Mouse (Mus musculus) limb, embryonic 12.5 days (tissue): Measurements from ENCODE around the gene Lrriq4. TPM values are rescaled to one million over a fixed set of nuclear protein-coding genes. Genes with fewer than 3 reads are reported as not detected.
A peak's percentile ranks its signal among the peaks of the same experiment; 100 is the strongest.

Experiments used
- ATAC-seq: fragments of 200-750 bp; cut with Nextera tagmentation; 2 replicates; pipeline ENCODE4 v1.8.0; 2017; ENCODE audit warnings: low read depth, moderate TSS enrichment; ENCODE audit not compliant: insufficient number of reproducible peaks, insufficient read depth, low FRiP score, low TSS enrichment
- H3K27ac ChIP-seq: fragments of 300-500 bp; sonication (generic); 2 replicates; pipeline ENCODE4 v1.5.1; 2016; ENCODE audit warnings: mild to moderate bottlenecking, moderate library complexity
- H3K27me3 ChIP-seq: fragments of 300-500 bp; sonication (generic); 2 replicates; pipeline ENCODE4 v1.6.1; 2016; ENCODE audit warnings: mild to moderate bottlenecking, moderate library complexity
- H3K36me3 ChIP-seq: fragments of 300-500 bp; sonication (generic); 2 replicates; pipeline ENCODE4 v1.6.1; 2016; ENCODE audit warnings: mild to moderate bottlenecking, moderate library complexity
- H3K4me1 ChIP-seq: fragments of 300-500 bp; sonication (generic); replicated peaks from 2 replicates; pipeline ENCODE4 v1.6.1; 2016
- H3K4me2 ChIP-seq: fragments of 300-500 bp; sonication (generic); 2 replicates; pipeline ENCODE4 v1.6.1; 2016; ENCODE audit warnings: mild to moderate bottlenecking, moderate library complexity
- H3K4me3 ChIP-seq: fragments of 300-500 bp; sonication (generic); replicated peaks from 2 replicates; pipeline ENCODE4 v1.5.1; 2016; ENCODE audit warnings: mild to moderate bottlenecking
- H3K9ac ChIP-seq: fragments of 300-500 bp; sonication (generic); replicated peaks from 2 replicates; pipeline ENCODE4 v1.6.1; 2016; ENCODE audit warnings: mild to moderate bottlenecking, moderate library complexity
- H3K9me3 ChIP-seq: fragments of 300-500 bp; sonication (generic); 2 replicates; pipeline ENCODE4 v1.6.1; 2016; ENCODE audit warnings: mild to moderate bottlenecking, moderate library complexity
- WGBS: fragments of 180-500 bp; shearing (Covaris S2); methylation state at CpG from one replicate; pipeline ENCODE4 v1.1.7; 2016; 5-methylcytosine and 5-hydroxymethylcytosine counted together
- polyA plus RNA-seq: library from polyadenylated mRNA; unstranded; fragments of >200 nt; fragmentation: Nextera tagmentation; extraction: Ambion mirVana; gene quantifications from 2 replicates; pipeline ENCODE4 v1.2.1, GENCODE M21; 2016

The Lrriq4 gene
- polyA plus RNA-seq: not detected in 2 replicates

GRCm38 (mm10) chr3:30644207-30644606, at the start of gene Lrriq4:
Gene Lrriq4, plus strand, starts transcription at chr3:30644507.
- peaks cover 17% of the 10 kb centered on the region for H3K27me3 ChIP-seq
- no peak within 1 kb of the TSS for H3K9ac ChIP-seq
- no peak for ATAC-seq
- no peaks in the 10 kb centered on the region for H3K36me3 ChIP-seq
- H3K9me3 ChIP-seq: no peaks in the 10 kb centered on the region
- no peak within 1 kb of the TSS for H3K4me2 ChIP-seq
- no peak within 1 kb of the TSS for H3K4me3 ChIP-seq
- no peak within 1 kb of the TSS for H3K27ac ChIP-seq
- peaks cover 7% of the 10 kb centered on the region for H3K4me1 ChIP-seq
- WGBS: 78% methylated on average over 2 of the region's 2 CpGs

GRCm38 (mm10) chr3:30595111-30595832, 49.0 kb upstream of the Lrriq4 start:
- H3K9me3 ChIP-seq: no peaks in the 10 kb centered on the region
- peak overlapping the region; percentile 77 for H3K4me3 ChIP-seq
- H3K4me1 ChIP-seq: peaks cover 18% of the 10 kb centered on the region
- H3K27me3 ChIP-seq: peaks cover 6% of the 10 kb centered on the region; the same call in 1 of the 2 replicates
- under 1% methylated on average over 62 of the region's 62 CpGs for WGBS
- H3K27ac ChIP-seq: peak overlapping the region; percentile 82
- peak overlapping the region; percentile 90 for H3K9ac ChIP-seq
- no peaks in the 10 kb centered on the region for H3K36me3 ChIP-seq
- peak; percentile 39 for ATAC-seq
- H3K4me2 ChIP-seq: peak overlapping the region; percentile 77

- no peaks in the 10 kb centered on the region for H3K9me3 ChIP-seq
- H3K36me3 ChIP-seq: no peaks in the 10 kb centered on the region
- no peak overlapping the region for H3K9ac ChIP-seq
- no peak overlapping the region for H3K27ac ChIP-seq
- ATAC-seq: no peak
- H3K27me3 ChIP-seq: peaks cover 6% of the 10 kb centered on the region; the same call in 1 of the 2 replicates
- no peak overlapping the region for H3K4me3 ChIP-seq
- H3K4me1 ChIP-seq: peaks cover 18% of the 10 kb centered on the region
- H3K4me2 ChIP-seq: no peak overlapping the region
- WGBS: 83% methylated on average over 7 of the region's 7 CpGs
These were observed 47.0 kb upstream of the Lrriq4 start for GRCm38 (mm10) chr3:30597271-30597670.

- H3K4me2 ChIP-seq: peak within 1 kb of the TSS; percentile 82
- H3K4me1 ChIP-seq: peaks cover 21% of the 10 kb centered on the region
- peaks cover 6% of the 10 kb centered on the region; the same call in 1 of the 2 replicates for H3K27me3 ChIP-seq
- H3K36me3 ChIP-seq: peaks cover 11% of the 10 kb centered on the region
- WGBS: under 1% methylated on average over 32 of the region's 32 CpGs
- no peaks in the 10 kb centered on the region for H3K9me3 ChIP-seq
- no peak for ATAC-seq
- H3K27ac ChIP-seq: peak within 1 kb of the TSS; percentile 74
- H3K9ac ChIP-seq: peak within 1 kb of the TSS; percentile 57
- peak within 1 kb of the TSS; percentile 88 for H3K4me3 ChIP-seq
These were observed 44.4 kb upstream of the Lrriq4 start, which contains the start of gene Actrt3 for GRCm38 (mm10) chr3:30599711-30600545. Gene Actrt3, minus strand, starts transcription at chr3:30599939.

- peak overlapping the region; percentile 82 for H3K4me2 ChIP-seq
- H3K9ac ChIP-seq: peak overlapping the region; percentile 57
- peak overlapping the region; percentile 88 for H3K4me3 ChIP-seq
- peaks cover 6% of the 10 kb centered on the region; the same call in 1 of the 2 replicates for H3K27me3 ChIP-seq
- H3K4me1 ChIP-seq: peaks cover 21% of the 10 kb centered on the region
- H3K9me3 ChIP-seq: no peaks in the 10 kb centered on the region
- H3K36me3 ChIP-seq: peaks cover 16% of the 10 kb centered on the region
- ATAC-seq: no peak
- WGBS: under 1% methylated on average over 14 of the region's 14 CpGs
- H3K27ac ChIP-seq: peak overlapping the region; percentile 74
These were observed 43.6 kb upstream of the Lrriq4 start for GRCm38 (mm10) chr3:30600717-30601116.

GRCm38 (mm10) chr3:30601175-30601574, 43.1 kb upstream of the Lrriq4 start:
- WGBS: under 1% methylated on average over 17 of the region's 17 CpGs
- Histone ChIP-seq H3K27me3 (peaks cover 6% of the 10 kb centered on the region; the same call in 1 of the 2 replicates), H3K27ac (peak overlapping the region; percentile 70; the same call in 1 of the 2 replicates), H3K9ac (no peak overlapping the region), H3K9me3 (no peaks in the 10 kb centered on the region), H3K4me3 (peak overlapping the region; percentile 88), H3K4me2 (peak overlapping the region; percentile 82), H3K36me3 (peaks cover 21% of the 10 kb centered on the region), H3K4me1 (peaks cover 17% of the 10 kb centered on the region)
- ATAC-seq: 0 out of 2 replicates have a peak, but pooled peaks have one; percentile 22

GRCm38 (mm10) chr3:30601610-30602064, 42.7 kb upstream of the Lrriq4 start:
- ATAC-seq: no peak
- Histone ChIP-seq H3K36me3 (peaks cover 25% of the 10 kb centered on the region), H3K4me1 (peaks cover 17% of the 10 kb centered on the region), H3K9ac (peak overlapping the region; percentile 82), H3K9me3 (no peaks in the 10 kb centered on the region), H3K27ac (peak overlapping the region; percentile 95), H3K4me2 (peak overlapping the region; percentile 82), H3K4me3 (peak overlapping the region; percentile 88), H3K27me3 (peaks cover 6% of the 10 kb centered on the region; the same call in 1 of the 2 replicates)
- under 1% methylated on average over 13 of the region's 13 CpGs for WGBS

GRCm38 (mm10) chr3:30602065-30602739, 42.1 kb upstream of the Lrriq4 start, which contains the start of gene Mynn:
Gene Mynn, plus strand, starts transcription at chr3:30602065.
- peak within 1 kb of the TSS; percentile 82 for H3K4me2 ChIP-seq
- ATAC-seq: peak; percentile 94
- peak within 1 kb of the TSS; percentile 95 for H3K27ac ChIP-seq
- peak within 1 kb of the TSS; percentile 82 for H3K9ac ChIP-seq
- H3K27me3 ChIP-seq: peaks cover 6% of the 10 kb centered on the region; the same call in 1 of the 2 replicates
- WGBS: under 1% methylated on average over 40 of the region's 40 CpGs
- H3K4me3 ChIP-seq: peak within 1 kb of the TSS; percentile 88
- H3K9me3 ChIP-seq: no peaks in the 10 kb centered on the region
- peaks cover 27% of the 10 kb centered on the region for H3K36me3 ChIP-seq
- H3K4me1 ChIP-seq: peaks cover 17% of the 10 kb centered on the region

GRCm38 (mm10) chr3:30602740-30603098, 41.6 kb upstream of the Lrriq4 start:
- Histone ChIP-seq H3K27me3 (peaks cover 6% of the 10 kb centered on the region; the same call in 1 of the 2 replicates), H3K9ac (peak overlapping the region; percentile 82), H3K4me2 (peak overlapping the region; percentile 82), H3K9me3 (no peaks in the 10 kb centered on the region), H3K27ac (peak overlapping the region; percentile 95), H3K36me3 (peaks cover 32% of the 10 kb centered on the region), H3K4me1 (peaks cover 17% of the 10 kb centered on the region), H3K4me3 (peak overlapping the region; percentile 88)
- 0% methylated on average over 27 of the region's 27 CpGs for WGBS
- no peak; the same call in 1 of the 2 replicates for ATAC-seq

- ATAC-seq: no peak
- Histone ChIP-seq H3K9ac (peak overlapping the region; percentile 82), H3K4me1 (peaks cover 17% of the 10 kb centered on the region), H3K36me3 (peaks cover 37% of the 10 kb centered on the region), H3K27me3 (peaks cover 6% of the 10 kb centered on the region; the same call in 1 of the 2 replicates), H3K4me3 (peak overlapping the region; percentile 88), H3K9me3 (no peaks in the 10 kb centered on the region), H3K27ac (no peak overlapping the region; the same call in 1 of the 2 replicates), H3K4me2 (peak overlapping the region; percentile 82)
- WGBS: 43% methylated on average over 10 of the region's 10 CpGs
These were observed 41.1 kb upstream of the Lrriq4 start for GRCm38 (mm10) chr3:30603256-30603655.
